Mouse (Mus musculus): Measurements from ENCODE around the gene Bdh2. TPM values are rescaled to one million over a fixed set of nuclear protein-coding genes. Genes with fewer than 3 reads are reported as not detected.

The Bdh2 gene
- total and polyA plus RNA-seq, 3 experiments: 0.38 to 1.4 TPM; not detected in 1

DNA sequence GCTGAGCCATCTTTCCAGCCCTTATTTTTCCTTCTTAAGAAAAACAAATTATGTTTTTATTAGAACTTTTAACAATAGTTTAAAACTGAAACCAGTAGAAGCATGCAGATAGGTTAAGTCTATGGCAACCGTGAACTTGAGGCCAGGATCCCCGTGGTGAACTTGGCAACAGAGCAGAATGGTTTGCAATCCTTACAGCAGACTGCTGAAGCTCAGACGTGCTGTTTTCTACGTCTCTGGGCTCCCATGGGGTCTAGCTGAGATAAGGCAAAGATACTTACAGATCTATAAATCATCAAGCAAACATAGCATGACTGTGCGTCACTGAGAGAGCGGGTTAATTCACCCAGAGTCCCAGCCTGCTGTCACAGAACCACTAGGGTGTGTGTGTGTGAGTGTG is 19.1 kb downstream of the Bdh2 start:
- ATAC-seq (ENCODE audit: extremely low read depth, insufficient number of reproducible peaks, low FRiP score, poor library complexity, severe bottlenecking) (no peak), DNase-seq (ENCODE audit: low spot score) (no peak)

DNA sequence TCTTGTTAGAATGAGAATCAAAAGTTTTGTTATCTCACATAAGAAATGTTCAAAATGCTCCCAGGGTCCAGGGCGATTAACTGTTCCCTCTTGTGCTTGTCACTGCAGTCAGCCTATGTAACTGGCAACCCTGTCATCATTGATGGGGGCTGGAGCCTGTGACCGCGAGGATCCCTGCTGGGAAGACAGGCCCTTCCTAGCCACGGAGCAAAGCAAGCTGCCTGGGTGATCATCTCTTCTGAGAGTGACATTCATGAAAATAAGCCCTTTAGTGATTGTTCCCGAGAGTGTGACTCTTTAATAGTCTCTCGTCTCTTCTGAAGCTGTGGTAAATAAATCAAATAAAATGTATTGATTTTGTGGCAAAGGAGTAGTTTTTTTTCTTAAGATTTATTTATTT is 23.0 kb downstream of the Bdh2 start:
- DNase-seq (ENCODE audit: low spot score) (no peak), ATAC-seq (ENCODE audit: extremely low read depth, insufficient number of reproducible peaks, low FRiP score, poor library complexity, severe bottlenecking) (no peak)
- Histone ChIP-seq H3K9me3 (replicated peaks) (no peaks in the 10 kb centered on the region), H3K4me1 (ENCODE audit: insufficient read depth, low read depth, low read length) (peaks cover 9% of the 10 kb centered on the region), H3K36me3 (replicated peaks) (no peaks in the 10 kb centered on the region), H3K27me3 (ENCODE audit: insufficient read depth, low read length) (peaks cover 25% of the 10 kb centered on the region), H3K4me3 (ENCODE audit: low read depth, low read length) (no peak overlapping the region)
- TF ChIP-seq GATA2 (IDR thresholded peaks at IDR 0.05; ENCODE audit: borderline replicate concordance, low read depth, low read length) (no peak), TAL1 (conservative IDR thresholded peaks at IDR 0.05; ENCODE audit: low read depth, low read length) (no peak), CTCF (IDR thresholded peaks at IDR 0.05; ENCODE audit: low read depth, low read length) (no peak), POLR2AphosphoS5 (IDR thresholded peaks at IDR 0.05; ENCODE audit: insufficient replicate concordance, low read depth, low read length) (no peak), GATA1 (IDR thresholded peaks at IDR 0.05; ENCODE audit: borderline replicate concordance, low read length) (no peak)

More for the DNA sequence above, 19.1 kb downstream of the Bdh2 start:
- Histone ChIP-seq H3K4me3 (ENCODE audit: low read depth, low read length) (no peak overlapping the region), H3K27me3 (ENCODE audit: insufficient read depth, low read length) (peaks cover 17% of the 10 kb centered on the region), H3K9me3 (replicated peaks) (no peaks in the 10 kb centered on the region), H3K4me1 (ENCODE audit: insufficient read depth, low read depth, low read length) (peaks cover 2% of the 10 kb centered on the region; the same call in 1 of the 2 replicates), H3K36me3 (replicated peaks) (no peaks in the 10 kb centered on the region)
- TF ChIP-seq CTCF (IDR thresholded peaks at IDR 0.05; ENCODE audit: low read depth, low read length) (no peak), GATA1 (IDR thresholded peaks at IDR 0.05; ENCODE audit: borderline replicate concordance, low read length) (no peak), GATA2 (IDR thresholded peaks at IDR 0.05; ENCODE audit: borderline replicate concordance, low read depth, low read length) (no peak), POLR2AphosphoS5 (IDR thresholded peaks at IDR 0.05; ENCODE audit: insufficient replicate concordance, low read depth, low read length) (no peak), TAL1 (conservative IDR thresholded peaks at IDR 0.05; ENCODE audit: low read depth, low read length) (no peak)

DNA sequence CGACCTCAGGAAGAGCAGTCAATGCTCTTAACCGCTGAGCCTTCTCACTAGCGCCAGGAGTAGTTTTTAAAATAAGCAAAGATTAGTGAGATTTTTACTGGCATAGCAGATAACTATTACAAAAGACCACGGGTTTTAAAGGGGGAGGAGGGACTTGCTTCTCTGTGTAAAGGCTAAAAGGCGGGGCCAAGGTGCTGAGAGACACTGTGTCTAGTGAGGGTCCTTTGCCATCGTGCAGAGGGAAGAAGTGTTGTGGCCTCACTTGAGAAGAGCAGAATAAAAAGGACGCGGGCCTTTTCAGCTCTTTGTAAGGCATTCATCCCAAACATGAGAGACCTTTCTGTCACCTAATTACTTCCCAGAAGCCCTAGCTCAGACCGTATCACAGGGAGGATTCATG is 23.5 kb downstream of the Bdh2 start:
- H3K27me3 ChIP-seq (ENCODE audit: insufficient read depth, low read length): peaks cover 25% of the 10 kb centered on the region
- no peak overlapping the region for H3K4me3 ChIP-seq (ENCODE audit: low read depth, low read length)
- TF ChIP-seq TAL1 (conservative IDR thresholded peaks at IDR 0.05; ENCODE audit: low read depth, low read length) (no peak), GATA2 (IDR thresholded peaks at IDR 0.05; ENCODE audit: borderline replicate concordance, low read depth, low read length) (no peak), POLR2AphosphoS5 (IDR thresholded peaks at IDR 0.05; ENCODE audit: insufficient replicate concordance, low read depth, low read length) (no peak), CTCF (IDR thresholded peaks at IDR 0.05; ENCODE audit: low read depth, low read length) (no peak), GATA1 (IDR thresholded peaks at IDR 0.05; ENCODE audit: borderline replicate concordance, low read length) (no peak)
- ATAC-seq (ENCODE audit: extremely low read depth, insufficient number of reproducible peaks, low FRiP score, poor library complexity, severe bottlenecking) (no peak), DNase-seq (ENCODE audit: low spot score) (no peak)
- no peaks in the 10 kb centered on the region for H3K36me3 ChIP-seq (replicated peaks)
- H3K9me3 ChIP-seq (replicated peaks): no peaks in the 10 kb centered on the region
- H3K4me1 ChIP-seq (ENCODE audit: insufficient read depth, low read depth, low read length): peaks cover 9% of the 10 kb centered on the region

DNA sequence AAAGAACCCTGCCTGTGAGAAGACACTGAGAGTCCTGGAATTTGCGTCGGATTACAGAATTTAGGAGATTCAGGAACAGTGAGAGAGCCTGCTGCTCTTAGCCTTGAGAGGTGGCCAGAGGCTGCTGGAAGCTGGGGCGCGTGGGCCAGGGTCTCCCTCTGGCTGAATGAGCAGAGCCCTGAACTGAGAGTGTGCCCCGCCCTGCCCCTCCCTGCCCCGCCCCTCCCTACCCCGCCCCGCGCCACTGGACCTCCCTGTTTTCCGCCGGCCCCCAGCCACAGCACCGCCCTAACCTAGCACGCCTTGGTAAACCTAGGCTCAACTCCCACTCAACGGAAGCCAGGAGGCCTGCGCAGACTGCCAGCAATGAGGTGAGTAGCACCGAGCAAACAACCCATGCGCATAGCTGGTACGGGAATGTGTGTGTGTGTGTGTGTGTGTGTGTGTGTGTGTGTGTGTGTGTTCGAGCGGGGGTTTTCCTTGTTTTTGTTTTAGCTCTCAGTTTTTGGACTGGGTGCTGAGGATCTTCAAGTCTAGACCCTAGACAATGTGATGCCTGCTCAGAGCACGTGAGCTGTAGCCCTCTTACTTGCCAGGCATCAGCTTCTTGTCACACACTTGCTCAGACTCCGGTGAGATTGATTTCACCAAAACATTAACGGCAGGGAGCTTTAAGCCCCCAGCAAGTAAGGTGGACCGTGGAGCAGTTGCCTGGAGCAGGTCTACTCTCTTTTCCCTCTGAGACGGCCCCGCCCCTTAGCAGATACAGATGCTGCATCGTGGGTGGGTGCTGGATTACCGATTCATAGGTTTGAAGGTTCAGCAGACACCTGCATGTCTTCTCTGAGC is 26.6 kb downstream of the Bdh2 start, which contains the start of gene Slc9b2:
TSS of gene Slc9b2 (plus strand) at position 290 of the 849 bp plus-strand sequence.
- TF ChIP-seq TAL1 (conservative IDR thresholded peaks at IDR 0.05; ENCODE audit: low read depth, low read length): no peak
- TF ChIP-seq GATA1 (IDR thresholded peaks at IDR 0.05; ENCODE audit: borderline replicate concordance, low read length): no peak
- TF ChIP-seq POLR2AphosphoS5 (IDR thresholded peaks at IDR 0.05; ENCODE audit: insufficient replicate concordance, low read depth, low read length): no peak
- no peak for TF ChIP-seq GATA2 (IDR thresholded peaks at IDR 0.05; ENCODE audit: borderline replicate concordance, low read depth, low read length)
- no peak for TF ChIP-seq CTCF (IDR thresholded peaks at IDR 0.05; ENCODE audit: low read depth, low read length)
- no peak within 1 kb of the TSS; the same call in 1 of the 2 replicates for H3K4me3 ChIP-seq (ENCODE audit: low read depth, low read length)
- DNase-seq (ENCODE audit: low spot score) (no peak), ATAC-seq (ENCODE audit: extremely low read depth, insufficient number of reproducible peaks, low FRiP score, poor library complexity, severe bottlenecking) (no peak)
- peaks cover 9% of the 10 kb centered on the region for H3K4me1 ChIP-seq (ENCODE audit: insufficient read depth, low read depth, low read length)
- H3K9me3 ChIP-seq (replicated peaks): no peaks in the 10 kb centered on the region
- H3K36me3 ChIP-seq (replicated peaks): no peaks in the 10 kb centered on the region
- H3K27me3 ChIP-seq (ENCODE audit: insufficient read depth, low read length): peaks cover 16% of the 10 kb centered on the region

DNA sequence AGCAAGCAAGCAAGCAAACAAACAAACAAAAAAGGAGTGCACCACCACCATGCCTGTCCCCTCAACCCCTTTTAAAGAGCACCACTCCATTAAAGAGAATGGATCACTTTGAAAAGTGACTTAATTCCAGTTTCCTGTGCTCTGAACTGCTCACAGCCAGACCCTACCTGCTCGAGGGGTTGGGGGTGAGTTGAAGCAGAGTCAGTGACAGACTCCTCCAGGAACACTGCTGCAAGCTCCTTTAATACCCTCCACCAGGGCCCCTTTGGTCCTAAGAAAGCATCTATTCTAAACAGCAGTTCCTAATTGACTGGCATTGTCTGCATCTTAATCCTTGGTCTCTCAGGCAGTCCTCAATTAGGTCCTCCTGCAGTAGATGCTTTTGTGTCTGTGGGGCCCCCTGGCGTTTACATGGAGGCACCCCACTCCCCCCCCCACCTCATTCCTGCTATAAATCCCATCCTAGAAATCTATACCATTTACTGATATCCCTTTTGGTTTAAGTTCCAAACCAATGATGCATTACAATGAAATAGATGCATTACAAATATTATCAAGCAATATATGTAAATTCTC is 32.0 kb downstream of the Bdh2 start:
- Histone ChIP-seq H3K9me3 (replicated peaks) (no peaks in the 10 kb centered on the region), H3K27me3 (ENCODE audit: insufficient read depth, low read length) (peaks cover 7% of the 10 kb centered on the region), H3K4me3 (ENCODE audit: low read depth, low read length) (no peak overlapping the region), H3K36me3 (replicated peaks) (no peaks in the 10 kb centered on the region), H3K4me1 (ENCODE audit: insufficient read depth, low read depth, low read length) (0 out of 2 replicates have a peak, but pooled peaks cover under 1% of the 10 kb centered on the region)
- no peak for ATAC-seq (ENCODE audit: extremely low read depth, insufficient number of reproducible peaks, low FRiP score, poor library complexity, severe bottlenecking)
- TF ChIP-seq GATA1 (IDR thresholded peaks at IDR 0.05; ENCODE audit: borderline replicate concordance, low read length): no peak
- TF ChIP-seq CTCF (IDR thresholded peaks at IDR 0.05; ENCODE audit: low read depth, low read length): no peak
- TF ChIP-seq POLR2AphosphoS5 (IDR thresholded peaks at IDR 0.05; ENCODE audit: insufficient replicate concordance, low read depth, low read length): no peak
- TF ChIP-seq TAL1 (conservative IDR thresholded peaks at IDR 0.05; ENCODE audit: low read depth, low read length): no peak
- no peak for TF ChIP-seq GATA2 (IDR thresholded peaks at IDR 0.05; ENCODE audit: borderline replicate concordance, low read depth, low read length)
- DNase-seq (ENCODE audit: low spot score): no peak

DNA sequence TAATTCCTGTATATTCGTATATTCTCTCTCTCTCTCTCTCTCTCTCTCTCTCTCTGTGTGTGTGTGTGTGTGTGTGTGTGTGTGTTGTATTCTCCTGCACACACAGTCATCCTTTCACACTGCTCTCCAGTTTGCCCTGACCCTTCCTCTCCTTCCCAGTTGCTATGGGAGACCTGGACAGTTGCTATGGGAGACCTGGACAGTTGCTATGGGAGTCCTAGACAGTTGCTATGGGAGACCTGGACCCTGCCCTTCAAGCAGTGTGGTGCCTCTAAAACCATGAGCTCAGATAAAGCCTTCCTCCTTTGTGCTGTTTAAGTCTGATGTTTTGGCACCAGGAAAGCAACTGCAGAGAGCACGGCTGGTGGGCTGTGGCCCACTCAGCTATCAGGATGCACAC is 32.7 kb downstream of the Bdh2 start:
- ATAC-seq (ENCODE audit: extremely low read depth, insufficient number of reproducible peaks, low FRiP score, poor library complexity, severe bottlenecking): no peak
- Histone ChIP-seq H3K9me3 (replicated peaks) (no peaks in the 10 kb centered on the region), H3K4me3 (ENCODE audit: low read depth, low read length) (no peak overlapping the region), H3K4me1 (ENCODE audit: insufficient read depth, low read depth, low read length) (no peaks in the 10 kb centered on the region), H3K36me3 (replicated peaks) (no peaks in the 10 kb centered on the region), H3K27me3 (ENCODE audit: insufficient read depth, low read length) (peaks cover 3% of the 10 kb centered on the region; the same call in 1 of the 2 replicates)
- no peak for TF ChIP-seq POLR2AphosphoS5 (IDR thresholded peaks at IDR 0.05; ENCODE audit: insufficient replicate concordance, low read depth, low read length)
- TF ChIP-seq TAL1 (conservative IDR thresholded peaks at IDR 0.05; ENCODE audit: low read depth, low read length): no peak
- no peak for TF ChIP-seq GATA2 (IDR thresholded peaks at IDR 0.05; ENCODE audit: borderline replicate concordance, low read depth, low read length)
- TF ChIP-seq CTCF (IDR thresholded peaks at IDR 0.05; ENCODE audit: low read depth, low read length): no peak
- TF ChIP-seq GATA1 (IDR thresholded peaks at IDR 0.05; ENCODE audit: borderline replicate concordance, low read length): no peak
- no peak for DNase-seq (ENCODE audit: low spot score)
